Mouse (Mus musculus): ENCODE results near the gene Gpr137c. TPM values are rescaled to one million over a fixed set of nuclear protein-coding genes. Genes with fewer than 3 reads are reported as not detected.

Gpr137c gene
- polyA plus RNA-seq, 1 experiment from 2014 or later = 10.0 TPM

GRCm38 (mm10) chr14:45211431-45211830, 8.1 kb upstream of the Gpr137c start:
- H3K27ac ChIP-seq (ENCODE audit: low read depth, low read length) = no peak overlapping the region
- H3K4me3 ChIP-seq (ENCODE audit: low read depth, low read length) = no peak overlapping the region
- no peaks in the 10 kb centered on the region for H3K27me3 ChIP-seq (ENCODE audit: control insufficient read depth, insufficient read depth, low read length)
- no peak for DNase-seq (ENCODE audit: low spot score)
- H3K9me3 ChIP-seq (ENCODE audit: control insufficient read depth, low read length) = no peaks in the 10 kb centered on the region
- no peaks in the 10 kb centered on the region for H3K36me3 ChIP-seq (ENCODE audit: control insufficient read depth, insufficient read depth, low read length)
- ATAC-seq (ENCODE audit: low FRiP score) = no peak
- no peak overlapping the region for H3K9ac ChIP-seq (ENCODE audit: low read depth, low read length)
- H3K4me1 ChIP-seq (replicated peaks; ENCODE audit: control insufficient read depth, insufficient read depth, low read length) = no peaks in the 10 kb centered on the region
- 92% methylated on average over 1 of the region's 1 CpGs for WGBS
- H3K4me2 ChIP-seq (replicated peaks; ENCODE audit: low read depth, low read length) = no peak overlapping the region

- no peak overlapping the region for H3K9ac ChIP-seq (ENCODE audit: low read depth, low read length)
- H3K4me3 ChIP-seq (ENCODE audit: low read depth, low read length) = no peak overlapping the region
- 96% methylated on average over 9 of the region's 9 CpGs for WGBS
- H3K27me3 ChIP-seq (ENCODE audit: control insufficient read depth, insufficient read depth, low read length) = no peaks in the 10 kb centered on the region
- ATAC-seq (ENCODE audit: low FRiP score) (no peak), DNase-seq (ENCODE audit: low spot score) (no peak)
- H3K4me2 ChIP-seq (replicated peaks; ENCODE audit: low read depth, low read length) = no peak overlapping the region
- no peaks in the 10 kb centered on the region for H3K9me3 ChIP-seq (ENCODE audit: control insufficient read depth, low read length)
- no peaks in the 10 kb centered on the region; the same call in 1 of the 2 replicates for H3K4me1 ChIP-seq (replicated peaks; ENCODE audit: control insufficient read depth, insufficient read depth, low read length)
- no peaks in the 10 kb centered on the region for H3K36me3 ChIP-seq (ENCODE audit: control insufficient read depth, insufficient read depth, low read length)
- H3K27ac ChIP-seq (ENCODE audit: low read depth, low read length) = no peak overlapping the region
Observed at GRCm38 (mm10) chr14:45216711-45217340, 2.7 kb upstream of the Gpr137c start.

- H3K4me3 ChIP-seq (ENCODE audit: low read depth, low read length) = no peak overlapping the region
- H3K9ac ChIP-seq (ENCODE audit: low read depth, low read length) = no peak overlapping the region
- 94% methylated on average over 4 of the region's 4 CpGs for WGBS
Observed at GRCm38 (mm10) chr14:45217693-45218092, 1.8 kb upstream of the Gpr137c start.

GRCm38 (mm10) chr14:45220090-45220956, 806 bp downstream of the Gpr137c start, which contains the start of gene Txndc16:
TSS of gene Txndc16 (minus strand) at chr14:45220328.
- peak within 1 kb of the TSS; percentile 95 for H3K27ac ChIP-seq (ENCODE audit: low read depth, low read length)
- peak; percentile 63 for ATAC-seq (ENCODE audit: low FRiP score)
- no peaks in the 10 kb centered on the region for H3K9me3 ChIP-seq (ENCODE audit: control insufficient read depth, low read length)
- peak within 1 kb of the TSS; percentile 94 for H3K9ac ChIP-seq (ENCODE audit: low read depth, low read length)
- peak within 1 kb of the TSS; percentile 91 for H3K4me3 ChIP-seq (ENCODE audit: low read depth, low read length)
- H3K36me3 ChIP-seq (ENCODE audit: control insufficient read depth, insufficient read depth, low read length) = no peaks in the 10 kb centered on the region
- DNase-seq (ENCODE audit: low spot score) = peak; percentile 87
- no peaks in the 10 kb centered on the region for H3K27me3 ChIP-seq (ENCODE audit: control insufficient read depth, insufficient read depth, low read length)
- under 1% methylated on average over 52 of the region's 59 CpGs for WGBS
- H3K4me1 ChIP-seq (replicated peaks; ENCODE audit: control insufficient read depth, insufficient read depth, low read length) = no peaks in the 10 kb centered on the region; the same call in 1 of the 2 replicates
- H3K4me2 ChIP-seq (replicated peaks; ENCODE audit: low read depth, low read length) = peak within 1 kb of the TSS; percentile 83

More at GRCm38 (mm10) chr14:45217693-45218092, 1.8 kb upstream of the Gpr137c start:
- H3K27me3 ChIP-seq (ENCODE audit: control insufficient read depth, insufficient read depth, low read length) = no peaks in the 10 kb centered on the region
- H3K36me3 ChIP-seq (ENCODE audit: control insufficient read depth, insufficient read depth, low read length) = no peaks in the 10 kb centered on the region
- no peaks in the 10 kb centered on the region for H3K9me3 ChIP-seq (ENCODE audit: control insufficient read depth, low read length)
- H3K4me1 ChIP-seq (replicated peaks; ENCODE audit: control insufficient read depth, insufficient read depth, low read length) = no peaks in the 10 kb centered on the region; the same call in 1 of the 2 replicates
- DNase-seq (ENCODE audit: low spot score) = no peak
- no peak overlapping the region for H3K27ac ChIP-seq (ENCODE audit: low read depth, low read length)
- no peak for ATAC-seq (ENCODE audit: low FRiP score)
- H3K4me2 ChIP-seq (replicated peaks; ENCODE audit: low read depth, low read length) = no peak overlapping the region

GRCm38 (mm10) chr14:45220957-45221630, 1.6 kb downstream of the Gpr137c start:
- H3K4me1 ChIP-seq (replicated peaks; ENCODE audit: control insufficient read depth, insufficient read depth, low read length) = no peaks in the 10 kb centered on the region; the same call in 1 of the 2 replicates
- ATAC-seq (ENCODE audit: low FRiP score) (no peak), DNase-seq (ENCODE audit: low spot score) (peak; percentile 3)
- H3K9me3 ChIP-seq (ENCODE audit: control insufficient read depth, low read length) = no peaks in the 10 kb centered on the region
- H3K4me2 ChIP-seq (replicated peaks; ENCODE audit: low read depth, low read length) = peak overlapping the region; percentile 83
- no peaks in the 10 kb centered on the region for H3K36me3 ChIP-seq (ENCODE audit: control insufficient read depth, insufficient read depth, low read length)
- peak overlapping the region; percentile 91 for H3K4me3 ChIP-seq (ENCODE audit: low read depth, low read length)
- H3K27ac ChIP-seq (ENCODE audit: low read depth, low read length) = peak overlapping the region; percentile 95
- WGBS = 10% methylated on average over 11 of the region's 11 CpGs
- H3K27me3 ChIP-seq (ENCODE audit: control insufficient read depth, insufficient read depth, low read length) = no peaks in the 10 kb centered on the region
- H3K9ac ChIP-seq (ENCODE audit: low read depth, low read length) = peak overlapping the region; percentile 94

- no peak overlapping the region for H3K9ac ChIP-seq (ENCODE audit: low read depth, low read length)
- H3K4me3 ChIP-seq (ENCODE audit: low read depth, low read length) = no peak overlapping the region
- ATAC-seq (ENCODE audit: low FRiP score) = no peak
- no peak for DNase-seq (ENCODE audit: low spot score)
- WGBS = 87% methylated on average over 2 of the region's 2 CpGs
- no peaks in the 10 kb centered on the region for H3K27me3 ChIP-seq (ENCODE audit: control insufficient read depth, insufficient read depth, low read length)
- H3K27ac ChIP-seq (ENCODE audit: low read depth, low read length) = no peak overlapping the region
- H3K36me3 ChIP-seq (ENCODE audit: control insufficient read depth, insufficient read depth, low read length) = no peaks in the 10 kb centered on the region
- no peaks in the 10 kb centered on the region for H3K4me1 ChIP-seq (replicated peaks; ENCODE audit: control insufficient read depth, insufficient read depth, low read length)
- H3K9me3 ChIP-seq (ENCODE audit: control insufficient read depth, low read length) = no peaks in the 10 kb centered on the region
- no peak overlapping the region for H3K4me2 ChIP-seq (replicated peaks; ENCODE audit: low read depth, low read length)
Observed at GRCm38 (mm10) chr14:45239042-45239441, 19.5 kb downstream of the Gpr137c start.

GRCm38 (mm10) chr14:45241613-45242012, 22.1 kb downstream of the Gpr137c start:
- WGBS = 63% methylated on average over 1 of the region's 1 CpGs
- Histone ChIP-seq H3K4me3 (ENCODE audit: low read depth, low read length) (no peak overlapping the region), H3K9ac (ENCODE audit: low read depth, low read length) (no peak overlapping the region), H3K36me3 (ENCODE audit: control insufficient read depth, insufficient read depth, low read length) (no peaks in the 10 kb centered on the region), H3K27me3 (ENCODE audit: control insufficient read depth, insufficient read depth, low read length) (no peaks in the 10 kb centered on the region), H3K9me3 (ENCODE audit: control insufficient read depth, low read length) (no peaks in the 10 kb centered on the region), H3K4me2 (replicated peaks; ENCODE audit: low read depth, low read length) (no peak overlapping the region), H3K4me1 (replicated peaks; ENCODE audit: control insufficient read depth, insufficient read depth, low read length) (no peaks in the 10 kb centered on the region), H3K27ac (ENCODE audit: low read depth, low read length) (no peak overlapping the region)
- peak; percentile 7 for DNase-seq (ENCODE audit: low spot score)
- no peak for ATAC-seq (ENCODE audit: low FRiP score)

GRCm38 (mm10) chr14:45251548-45252076, 32.1 kb downstream of the Gpr137c start:
- Histone ChIP-seq H3K27me3 (ENCODE audit: control insufficient read depth, insufficient read depth, low read length) (no peaks in the 10 kb centered on the region), H3K4me2 (replicated peaks; ENCODE audit: low read depth, low read length) (no peak overlapping the region), H3K4me3 (ENCODE audit: low read depth, low read length) (no peak overlapping the region), H3K9me3 (ENCODE audit: control insufficient read depth, low read length) (no peaks in the 10 kb centered on the region), H3K27ac (ENCODE audit: low read depth, low read length) (no peak overlapping the region), H3K9ac (ENCODE audit: low read depth, low read length) (no peak overlapping the region), H3K36me3 (ENCODE audit: control insufficient read depth, insufficient read depth, low read length) (no peaks in the 10 kb centered on the region), H3K4me1 (replicated peaks; ENCODE audit: control insufficient read depth, insufficient read depth, low read length) (no peaks in the 10 kb centered on the region)
- 90% methylated on average over 4 of the region's 4 CpGs for WGBS
- ATAC-seq (ENCODE audit: low FRiP score) (no peak), DNase-seq (ENCODE audit: low spot score) (no peak)
